Mouse (Mus musculus) midbrain, postnatal 0 days (tissue): ENCODE results near the gene Nav2. TPM values are rescaled to one million over a fixed set of nuclear protein-coding genes. Genes with fewer than 3 reads are reported as not detected.

Source experiments
- ATAC-seq: fragments of 200-750 bp; cut with Nextera tagmentation; 2 replicates; pipeline ENCODE4 v1.8.0; 2017; ENCODE audit warnings: moderate number of reproducible peaks, mild to moderate bottlenecking, moderate TSS enrichment, moderate library complexity; ENCODE audit not compliant: low FRiP score
- DNase-seq: peaks from one replicate; pipeline ENCODE4 v3.0.0-alpha.2; 2015; ENCODE audit warnings: low spot score
- H3K27ac ChIP-seq: fragments of 300-500 bp; sonication (generic); 2 replicates; pipeline ENCODE4 v1.5.1; 2014; ENCODE audit warnings: low read depth, mild to moderate bottlenecking, low read length, mixed read lengths
- H3K27me3 ChIP-seq: fragments of 300-500 bp; sonication (generic); 2 replicates; pipeline ENCODE4 v1.6.1; 2014; ENCODE audit warnings: low read length, control low read depth, mixed read lengths; ENCODE audit not compliant: insufficient read depth
- H3K36me3 ChIP-seq: fragments of 300-500 bp; sonication (generic); 2 replicates; pipeline ENCODE4 v1.6.1; 2014; ENCODE audit warnings: low read length, control low read depth, mixed read lengths; ENCODE audit not compliant: insufficient read depth
- H3K4me1 ChIP-seq: fragments of 300-500 bp; sonication (generic); 2 replicates; pipeline ENCODE4 v1.6.1; 2014; ENCODE audit warnings: mild to moderate bottlenecking, control low read depth, antibody characterized with exemption, low read length, mixed read lengths; ENCODE audit not compliant: insufficient read depth
- H3K4me2 ChIP-seq: fragments of 300-500 bp; sonication (generic); 2 replicates; pipeline ENCODE4 v1.6.1; 2014; ENCODE audit warnings: low read depth, mild to moderate bottlenecking, low read length, mixed read lengths; ENCODE audit not compliant: poor library complexity, severe bottlenecking
- H3K4me3 ChIP-seq: fragments of 300-500 bp; sonication (generic); 2 replicates; pipeline ENCODE4 v1.5.1; 2014; ENCODE audit warnings: low read depth, mild to moderate bottlenecking, low read length, moderate library complexity
- H3K9ac ChIP-seq: fragments of 300-500 bp; sonication (generic); replicated peaks from 2 replicates; pipeline ENCODE4 v1.6.1; 2014; ENCODE audit warnings: mild to moderate bottlenecking, low read length, moderate library complexity, mixed read lengths; ENCODE audit not compliant: poor library complexity, severe bottlenecking
- H3K9me3 ChIP-seq: fragments of 300-500 bp; sonication (generic); 2 replicates; pipeline ENCODE4 v1.6.1; 2016; ENCODE audit warnings: low read length, control low read depth
- CTCF ChIP-seq: IDR thresholded peaks from 2 replicates; pipeline ENCODE4 v1.5.1; 2016; ENCODE audit warnings: antibody characterized with exemption, mild to moderate bottlenecking
- WGBS: fragments of 180-500 bp; shearing (Covaris S2); extraction: QIAGEN DNeasy Blood & Tissue Kit; methylation state at CpG from one replicate; pipeline ENCODE4 v1.1.7; 2014; 5-methylcytosine and 5-hydroxymethylcytosine counted together
- polyA plus RNA-seq: library from polyadenylated mRNA; unstranded; fragments of >200 nt; fragmentation: Nextera tagmentation; extraction: Ambion mirVana; gene quantifications from 2 replicates; pipeline ENCODE4 v1.2.1, GENCODE M21; 2015
- total RNA-seq: library from RNA; depleted of rRNA; stranded (reverse); fragments of >200 nt; gene quantifications from 2 replicates; pipeline ENCODE4 v1.2.3, GENCODE M21; 2014

Nav2 gene
- total and polyA plus RNA-seq, 2 experiments from 2014 or later: 18.3 to 53.8 TPM

DNA sequence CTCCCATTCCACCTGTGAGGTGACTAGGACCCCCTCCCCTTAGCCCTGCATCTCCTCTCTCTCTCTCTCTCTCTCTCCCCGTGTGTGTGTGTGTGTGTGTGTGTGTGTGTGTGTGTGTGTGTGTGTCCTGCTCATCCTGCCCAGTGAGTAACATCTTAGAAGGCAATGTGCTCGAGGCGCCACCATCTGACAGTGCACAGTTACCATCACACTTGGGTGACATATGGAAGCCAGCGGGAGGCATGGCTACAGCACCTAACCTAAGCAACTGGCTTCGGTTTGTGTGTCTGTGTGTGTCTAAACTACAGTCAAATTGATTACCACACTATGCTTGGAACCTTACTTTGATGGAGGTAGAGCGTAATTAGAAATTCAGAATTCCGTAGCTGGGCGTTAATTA, 366.2 kb downstream of the Nav2 start:
- 70% methylated on average over 8 of the region's 8 CpGs for WGBS
- Histone ChIP-seq H3K27ac (no peak overlapping the region), H3K9ac (no peak overlapping the region), H3K4me1 (no peaks in the 10 kb centered on the region), H3K4me2 (no peak overlapping the region), H3K9me3 (no peaks in the 10 kb centered on the region), H3K36me3 (no peaks in the 10 kb centered on the region), H3K4me3 (no peak overlapping the region), H3K27me3 (no peaks in the 10 kb centered on the region)
- ATAC-seq (no peak), DNase-seq (no peak)
- no peak for TF ChIP-seq CTCF

DNA sequence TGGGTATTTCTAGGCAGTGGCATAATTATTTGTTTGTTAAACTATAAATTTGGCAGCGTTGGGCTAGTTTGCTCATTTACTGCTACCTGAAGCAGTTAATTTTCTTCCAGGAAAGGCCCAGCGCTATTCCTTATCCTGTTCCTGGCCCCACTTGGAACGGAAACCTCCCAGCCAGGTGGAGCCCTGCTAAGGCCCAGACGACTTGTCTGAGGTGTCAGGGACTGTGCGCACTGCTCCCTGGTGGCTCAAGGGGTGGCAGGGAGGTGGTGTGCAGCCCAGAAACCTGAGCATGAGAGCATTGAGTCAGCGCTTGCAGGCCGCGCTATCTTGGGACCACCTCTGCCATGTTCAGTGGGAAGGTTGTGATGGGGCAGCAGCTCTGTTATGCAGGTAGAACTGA, 367.6 kb downstream of the Nav2 start:
- H3K4me2 ChIP-seq: no peak overlapping the region
- no peaks in the 10 kb centered on the region for H3K9me3 ChIP-seq
- H3K27me3 ChIP-seq: no peaks in the 10 kb centered on the region
- H3K36me3 ChIP-seq: no peaks in the 10 kb centered on the region
- TF ChIP-seq CTCF: no peak
- no peak for DNase-seq
- no peak overlapping the region for H3K4me3 ChIP-seq
- no peaks in the 10 kb centered on the region for H3K4me1 ChIP-seq
- no peak overlapping the region for H3K9ac ChIP-seq
- ATAC-seq: no peak
- WGBS: 88% methylated on average over 8 of the region's 8 CpGs
- H3K27ac ChIP-seq: no peak overlapping the region

DNA sequence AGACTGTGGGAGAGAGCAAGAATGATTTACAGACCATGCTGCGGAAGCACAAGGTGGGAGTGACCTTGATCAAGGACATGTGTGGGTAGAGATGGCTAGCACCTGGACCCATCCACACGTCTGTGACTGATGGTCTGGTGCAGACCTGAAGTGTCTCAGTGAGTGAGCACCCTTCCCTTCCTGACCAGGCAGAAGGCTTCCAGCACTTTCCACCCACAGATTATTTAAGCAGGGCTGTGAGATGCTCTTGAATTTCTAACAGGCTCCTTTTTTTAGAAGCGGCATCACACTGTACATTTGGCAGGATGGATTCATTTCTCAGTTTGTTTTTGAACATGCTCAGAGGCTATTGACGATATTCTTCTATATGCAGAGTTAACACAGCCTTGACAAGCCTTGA, 369.2 kb downstream of the Nav2 start:
- Histone ChIP-seq H3K36me3 (no peaks in the 10 kb centered on the region), H3K9me3 (no peaks in the 10 kb centered on the region), H3K27me3 (no peaks in the 10 kb centered on the region), H3K4me3 (no peak overlapping the region), H3K4me1 (no peaks in the 10 kb centered on the region), H3K9ac (no peak overlapping the region), H3K27ac (peak overlapping the region; percentile 12; the same call in 1 of the 2 replicates), H3K4me2 (no peak overlapping the region)
- ATAC-seq (no peak), DNase-seq (no peak)
- WGBS: 82% methylated on average over 4 of the region's 4 CpGs
- no peak for TF ChIP-seq CTCF

DNA sequence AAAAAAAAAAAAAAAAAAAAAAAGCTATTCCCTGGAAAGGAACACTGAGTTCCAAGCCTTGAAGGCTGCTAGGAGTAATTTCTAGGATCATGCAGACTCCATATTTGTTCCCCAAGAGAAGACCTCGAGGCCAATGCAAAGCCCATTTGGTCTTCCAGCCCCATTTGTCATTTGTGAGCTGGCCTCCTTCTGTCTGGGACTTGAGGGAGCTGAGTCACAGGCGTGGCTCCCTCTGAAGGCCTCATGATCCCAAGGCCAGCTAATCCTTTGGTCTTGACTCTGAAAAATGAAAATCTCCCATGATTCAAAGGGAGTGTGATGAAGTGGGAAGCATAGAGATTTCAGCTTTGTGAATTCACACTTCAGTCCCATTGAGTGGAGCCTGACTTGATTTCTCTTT, 370.0 kb downstream of the Nav2 start:
- TF ChIP-seq CTCF: no peak
- ATAC-seq: no peak
- H3K9ac ChIP-seq: no peak overlapping the region
- H3K27me3 ChIP-seq: no peaks in the 10 kb centered on the region
- no peaks in the 10 kb centered on the region for H3K4me1 ChIP-seq
- H3K27ac ChIP-seq: no peak overlapping the region
- no peaks in the 10 kb centered on the region for H3K9me3 ChIP-seq
- H3K36me3 ChIP-seq: no peaks in the 10 kb centered on the region
- H3K4me2 ChIP-seq: no peak overlapping the region
- no peak overlapping the region for H3K4me3 ChIP-seq
- no peak for DNase-seq
- WGBS: 59% methylated on average over 2 of the region's 2 CpGs

DNA sequence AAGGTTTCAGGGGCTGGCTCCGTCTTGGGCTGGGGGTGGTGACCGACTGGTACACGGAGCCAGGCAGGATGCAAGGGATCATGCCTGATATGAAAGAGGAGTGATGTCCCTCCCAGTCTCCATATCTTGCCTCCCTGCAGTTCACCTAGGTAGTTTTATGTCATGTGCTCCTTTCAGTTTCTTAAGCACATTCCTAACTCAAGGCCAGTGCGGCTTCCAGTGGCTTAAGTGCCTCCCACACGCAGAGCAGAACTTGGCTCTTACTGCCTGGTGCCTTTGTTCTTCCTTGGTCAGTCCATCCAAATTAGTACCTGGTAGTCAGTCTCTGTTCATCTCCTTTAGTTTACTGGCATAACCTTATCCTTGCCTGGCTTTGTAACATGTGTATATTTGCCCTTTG, 371.9 kb downstream of the Nav2 start:
- no peak for DNase-seq
- Histone ChIP-seq H3K9ac (no peak overlapping the region), H3K4me2 (no peak overlapping the region), H3K4me3 (no peak overlapping the region), H3K9me3 (no peaks in the 10 kb centered on the region), H3K4me1 (no peaks in the 10 kb centered on the region), H3K27ac (no peak overlapping the region), H3K27me3 (no peaks in the 10 kb centered on the region), H3K36me3 (no peaks in the 10 kb centered on the region)
- WGBS: 75% methylated on average over 5 of the region's 5 CpGs
- no peak for TF ChIP-seq CTCF
- ATAC-seq: no peak

DNA sequence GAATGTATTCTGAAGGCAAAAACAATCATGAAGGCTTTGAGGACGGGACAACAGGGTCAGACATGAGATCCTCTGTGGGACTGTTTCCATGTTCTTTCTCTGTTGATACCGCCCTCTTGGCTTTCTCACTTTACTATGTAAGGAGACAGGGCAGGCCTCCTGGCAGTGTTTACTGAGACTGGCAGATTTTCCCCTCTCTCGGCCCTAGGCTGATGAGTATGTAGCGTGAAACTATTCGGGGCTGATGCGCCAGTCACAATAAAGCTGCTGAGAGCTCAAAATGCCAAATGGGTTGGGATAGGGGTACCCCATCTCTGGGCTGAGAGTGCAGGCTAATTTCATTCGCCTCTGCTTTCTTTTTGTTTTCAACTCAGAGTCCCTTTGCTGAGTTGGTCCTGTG, 373.9 kb downstream of the Nav2 start:
- H3K9ac ChIP-seq: no peak overlapping the region
- H3K4me1 ChIP-seq: no peaks in the 10 kb centered on the region
- ATAC-seq (no peak), DNase-seq (no peak)
- WGBS: 79% methylated on average over 7 of the region's 7 CpGs
- no peak overlapping the region for H3K27ac ChIP-seq
- no peak overlapping the region for H3K4me2 ChIP-seq
- no peaks in the 10 kb centered on the region for H3K9me3 ChIP-seq
- no peak for TF ChIP-seq CTCF
- H3K4me3 ChIP-seq: no peak overlapping the region
- H3K36me3 ChIP-seq: no peaks in the 10 kb centered on the region
- no peaks in the 10 kb centered on the region for H3K27me3 ChIP-seq
